Mouse (Mus musculus) ES-E14 (cell line): ENCODE measurements around the gene Dennd6b. TPM values are rescaled to one million over a fixed set of nuclear protein-coding genes. Genes with fewer than 3 reads are reported as not detected.

Experiments used
- DNase-seq: peaks from one replicate; pipeline ENCODE4 v3.0.0-alpha.2; 2013; ENCODE audit warnings: low read depth, low spot score
- H3K27ac ChIP-seq: 2 replicates; pipeline ENCODE4 v1.5.1; 2012; ENCODE audit warnings: low read depth, mild to moderate bottlenecking, low read length, moderate library complexity, mixed read lengths; ENCODE audit not compliant: poor library complexity, insufficient read depth, severe bottlenecking
- H3K36me3 ChIP-seq: 2 replicates; pipeline ENCODE4 v1.6.1; 2012; ENCODE audit warnings: mild to moderate bottlenecking, low read length, moderate library complexity, mixed read lengths; ENCODE audit not compliant: control insufficient read depth, poor library complexity, insufficient read depth, severe bottlenecking
- H3K4me1 ChIP-seq, 2 experiments: fragments of 150-350 bp in 1 of 2; sonication (generic) in 1 of 2; 2 replicates each; pipeline ENCODE4 v1.6.1; 2012; ENCODE audit warnings: low read length in 2 of 2, mild to moderate bottlenecking in 1 of 2, mixed read lengths in 1 of 2; ENCODE audit not compliant: control insufficient read depth in 2 of 2, insufficient read depth in 2 of 2, poor library complexity in 1 of 2
- H3K4me3 ChIP-seq, 2 experiments: fragments of 150-350 bp in 1 of 2; sonication (generic) in 1 of 2; 2 replicates each; pipeline ENCODE4 v1.5.1; 2012; ENCODE audit warnings: low read length in 2 of 2, low read depth in 1 of 2, mild to moderate bottlenecking in 1 of 2, mixed read lengths in 1 of 2; ENCODE audit not compliant: insufficient read depth in 1 of 2, poor library complexity in 1 of 2, severe bottlenecking in 1 of 2
- H3K9ac ChIP-seq: 2 replicates; pipeline ENCODE4 v1.6.1; 2012; ENCODE audit warnings: low read depth, mild to moderate bottlenecking, low read length, mixed read lengths; ENCODE audit not compliant: poor library complexity, insufficient read depth, severe bottlenecking
- H3K9me3 ChIP-seq: fragments of 150-350 bp; sonication (generic); 2 replicates; pipeline ENCODE4 v1.6.1; 2012; ENCODE audit warnings: low read depth, mild to moderate bottlenecking, low read length; ENCODE audit not compliant: control insufficient read depth, insufficient read depth
- CHD2 ChIP-seq: IDR thresholded peaks from 2 replicates; pipeline ENCODE4 v1.6.1; 2014; ENCODE audit warnings: mild to moderate bottlenecking, low read depth, low read length, inconsistent platforms
- HCFC1 ChIP-seq: IDR thresholded peaks from 2 replicates; pipeline ENCODE4 v1.6.1; 2012; ENCODE audit warnings: low read length, inconsistent platforms, borderline replicate concordance; ENCODE audit not compliant: insufficient read depth
- MAFK ChIP-seq: IDR thresholded peaks from 2 replicates; pipeline ENCODE4 v1.6.1; 2014; ENCODE audit warnings: mild to moderate bottlenecking, low read depth, low read length, inconsistent platforms; ENCODE audit not compliant: insufficient read depth
- ZC3H11A ChIP-seq: IDR thresholded peaks from 2 replicates; pipeline ENCODE4 v1.6.1; 2012; ENCODE audit warnings: low read depth, mild to moderate bottlenecking, inconsistent platforms, low read length, borderline replicate concordance
- ZNF384 ChIP-seq: IDR thresholded peaks from 2 replicates; pipeline ENCODE4 v1.6.1; 2012; ENCODE audit warnings: low read depth, low read length, inconsistent platforms
- in situ Hi-C, 2 experiments: fragments of 600-800 bp; cut with MboI; formaldehyde crosslinking; loops; one replicate each; pipeline ENCODE4 v1.15.1; 2025; ENCODE audit warnings: low sequenced_read_pairs in 2 of 2, inconsistent platforms in 1 of 2; ENCODE audit not compliant: unreplicated experiment in 2 of 2
- total RNA-seq: library from RNA; depleted of rRNA; stranded (reverse); fragments of 300-350 nt; gene quantifications from 2 replicates; pipeline ENCODE4 v1.2.3, GENCODE M21; 2012

Dennd6b gene
- total RNA-seq, 1 experiment: 14.4 TPM

GRCm38 (mm10) chr15:89178260-89178860, 17.9 kb downstream of the Dennd6b start:
- Histone ChIP-seq H3K4me3 (peak overlapping the region; percentile 52 to 81), H3K9me3 (no peaks in the 10 kb centered on the region), H3K27ac (peak overlapping the region; percentile 61), H3K9ac (peak overlapping the region; percentile 44; the same call in 1 of the 2 replicates), H3K4me1 (peaks cover 8 to 65% of the 10 kb centered on the region in 2 experiments), H3K36me3 (no peaks in the 10 kb centered on the region)
- no peak for DNase-seq
- no peak for TF ChIP-seq HCFC1
- TF ChIP-seq ZNF384: no peak
- no peak for TF ChIP-seq MAFK
- no peak for TF ChIP-seq ZC3H11A
- no peak for TF ChIP-seq CHD2
- in situ Hi-C loops: no loop called here

GRCm38 (mm10) chr15:89177576-89178259, 18.6 kb downstream of the Dennd6b start:
- H3K9ac ChIP-seq: no peak overlapping the region; the same call in 1 of the 2 replicates
- no peaks in the 10 kb centered on the region for H3K36me3 ChIP-seq
- in situ Hi-C loops: no loop called here
- no peak for DNase-seq
- H3K27ac ChIP-seq: peak overlapping the region; percentile 17; the same call in 1 of the 2 replicates
- TF ChIP-seq ZC3H11A (no peak), MAFK (no peak), CHD2 (no peak), HCFC1 (no peak), ZNF384 (no peak)
- H3K4me3 ChIP-seq: peak overlapping the region in 1 of 2 experiments; percentile 17; a peak in 1 of 4 replicates
- H3K4me1 ChIP-seq: peaks cover 8 to 60% of the 10 kb centered on the region in 2 experiments
- no peaks in the 10 kb centered on the region for H3K9me3 ChIP-seq

GRCm38 (mm10) chr15:89177121-89177520, 19.2 kb downstream of the Dennd6b start:
- no peak for TF ChIP-seq MAFK
- TF ChIP-seq HCFC1: no peak
- no peak for TF ChIP-seq CHD2
- no peak for TF ChIP-seq ZNF384
- no peak for TF ChIP-seq ZC3H11A
- in situ Hi-C loops: no loop called here
- Histone ChIP-seq H3K36me3 (peaks cover 2% of the 10 kb centered on the region; the same call in 1 of the 2 replicates), H3K9me3 (no peaks in the 10 kb centered on the region), H3K9ac (0 out of 2 replicates have a peak overlapping the region, but pooled peaks have one; percentile 8), H3K27ac (peak overlapping the region; percentile 17; the same call in 1 of the 2 replicates), H3K4me3 (peak overlapping the region in 1 of 2 experiments; percentile 17; a peak in 1 of 4 replicates), H3K4me1 (peaks cover 10 to 59% of the 10 kb centered on the region in 2 experiments)
- DNase-seq: no peak

- in situ Hi-C loops: no loop called here
- Histone ChIP-seq H3K9me3 (no peaks in the 10 kb centered on the region), H3K9ac (no peak overlapping the region), H3K27ac (no peak overlapping the region), H3K4me3 (no peak overlapping the region), H3K36me3 (peaks cover 2% of the 10 kb centered on the region; the same call in 1 of the 2 replicates), H3K4me1 (peaks cover 8 to 60% of the 10 kb centered on the region in 2 experiments)
- TF ChIP-seq HCFC1 (no peak), MAFK (no peak), ZNF384 (no peak), ZC3H11A (no peak), CHD2 (no peak)
- DNase-seq: no peak
Measured at GRCm38 (mm10) chr15:89175411-89176155, 20.7 kb downstream of the Dennd6b start.
